Mouse (Mus musculus) kidney, postnatal 0 days (tissue): Measurements from ENCODE around the gene Akt1s1. TPM values are rescaled to one million over a fixed set of nuclear protein-coding genes. Genes with fewer than 3 reads are reported as not detected.

Experiments
- ATAC-seq: fragments of 200-750 bp; cut with Nextera tagmentation; replicated peaks from 2 replicates; pipeline ENCODE4 v1.8.0; 2017; ENCODE audit warnings: low read depth, moderate number of reproducible peaks, moderate TSS enrichment, moderate library complexity; ENCODE audit not compliant: low FRiP score
- DNase-seq: peaks from one replicate; pipeline ENCODE4 v3.0.0-alpha.2; 2016; ENCODE audit warnings: low spot score
- H3K27ac ChIP-seq: fragments of 300-500 bp; sonication (generic); 2 replicates; pipeline ENCODE4 v1.5.1; 2014; ENCODE audit warnings: mild to moderate bottlenecking
- H3K27me3 ChIP-seq: fragments of 300-500 bp; sonication (generic); 2 replicates; pipeline ENCODE4 v1.6.1; 2014; ENCODE audit warnings: low read length, mixed read lengths; ENCODE audit not compliant: insufficient read depth
- H3K36me3 ChIP-seq: fragments of 300-500 bp; sonication (generic); 2 replicates; pipeline ENCODE4 v1.6.1; 2014; ENCODE audit warnings: low read length, mixed read lengths; ENCODE audit not compliant: insufficient read depth
- H3K4me1 ChIP-seq: fragments of 300-500 bp; sonication (generic); replicated peaks from 2 replicates; pipeline ENCODE4 v1.6.1; 2014; ENCODE audit warnings: antibody characterized with exemption, low read length, mixed read lengths; ENCODE audit not compliant: insufficient read depth
- H3K4me2 ChIP-seq: fragments of 300-500 bp; sonication (generic); 2 replicates; pipeline ENCODE4 v1.6.1; 2014; ENCODE audit warnings: mild to moderate bottlenecking, low read length, moderate library complexity, mixed read lengths
- H3K4me3 ChIP-seq: fragments of 300-500 bp; sonication (generic); replicated peaks from 2 replicates; pipeline ENCODE4 v1.5.1; 2014; ENCODE audit warnings: low read depth, low read length
- H3K9ac ChIP-seq: fragments of 300-500 bp; sonication (generic); 2 replicates; pipeline ENCODE4 v1.6.1; 2014; ENCODE audit warnings: low read depth, low read length
- H3K9me3 ChIP-seq: fragments of 300-500 bp; sonication (generic); replicated peaks from 2 replicates; pipeline ENCODE4 v1.6.1; 2016; ENCODE audit warnings: low read length, inconsistent platforms, mixed read lengths
- CTCF ChIP-seq: IDR thresholded peaks from 2 replicates; pipeline ENCODE4 v1.5.1; 2016; ENCODE audit warnings: antibody characterized with exemption, low read depth, mild to moderate bottlenecking, moderate library complexity
- WGBS: fragments of 180-500 bp; shearing (Covaris S2); extraction: QIAGEN DNeasy Blood & Tissue Kit; methylation state at CpG from one replicate; pipeline ENCODE4 v1.1.7; 2014; 5-methylcytosine and 5-hydroxymethylcytosine counted together
- polyA plus RNA-seq: library from polyadenylated mRNA; unstranded; fragments of >200 nt; fragmentation: Nextera tagmentation; extraction: Ambion mirVana; gene quantifications from 2 replicates; pipeline ENCODE4 v1.2.1, GENCODE M21; 2015

The Akt1s1 gene
- polyA plus RNA-seq, 1 experiment from 2014 or later, result 111 TPM

DNA sequence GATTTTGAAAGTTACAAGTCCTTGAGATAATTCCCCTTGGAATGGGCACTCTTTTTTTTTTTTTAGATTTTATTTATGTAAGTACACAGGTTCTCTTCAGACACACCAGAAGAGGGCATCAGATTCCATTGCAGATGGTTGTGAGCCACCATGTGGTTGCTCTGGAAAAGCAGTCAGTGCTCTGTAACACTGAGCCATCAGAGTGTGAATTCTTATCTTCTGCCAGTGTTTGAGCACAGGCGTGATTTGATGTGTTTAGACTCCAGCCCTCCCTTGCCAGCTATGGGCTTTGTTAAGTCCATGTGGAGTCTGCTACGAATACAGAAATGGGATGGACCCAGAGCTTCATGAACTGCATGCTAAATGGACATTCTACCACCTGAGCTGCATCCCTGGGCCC lies 30.6 kb upstream of the Akt1s1 start:
- TF ChIP-seq CTCF, result peak; percentile 54
- Histone ChIP-seq H3K9me3 (no peaks in the 10 kb centered on the region), H3K36me3 (no peaks in the 10 kb centered on the region), H3K27me3 (no peaks in the 10 kb centered on the region), H3K27ac (no peak overlapping the region), H3K4me1 (peaks cover 23% of the 10 kb centered on the region), H3K9ac (peak overlapping the region; percentile 94), H3K4me2 (peak overlapping the region; percentile 81), H3K4me3 (0 out of 2 replicates have a peak overlapping the region, but pooled peaks have one; percentile 87)
- WGBS, result 26% methylated on average over 2 of the region's 2 CpGs
- DNase-seq, result no peak
- ATAC-seq, result no peak

- Histone ChIP-seq H3K36me3 (no peaks in the 10 kb centered on the region), H3K4me3 (peak overlapping the region; percentile 2; the same call in 1 of the 2 replicates), H3K4me2 (peak overlapping the region; percentile 81), H3K27ac (0 out of 2 replicates have a peak overlapping the region, but pooled peaks have one; percentile 10), H3K27me3 (no peaks in the 10 kb centered on the region), H3K9ac (peak overlapping the region; percentile 38; the same call in 1 of the 2 replicates), H3K9me3 (no peaks in the 10 kb centered on the region), H3K4me1 (peaks cover 23% of the 10 kb centered on the region)
- no peak for ATAC-seq
- WGBS, result 29% methylated on average over 6 of the region's 6 CpGs
- TF ChIP-seq CTCF, result no peak
- DNase-seq, result peak; percentile 16
Observed at GRCm38 (mm10) chr7:44818751-44819235, 30.0 kb upstream of the Akt1s1 start.

- Histone ChIP-seq H3K27me3 (no peaks in the 10 kb centered on the region), H3K27ac (0 out of 2 replicates have a peak overlapping the region, but pooled peaks have one; percentile 10), H3K9me3 (no peaks in the 10 kb centered on the region), H3K4me1 (peaks cover 23% of the 10 kb centered on the region), H3K4me3 (no peak overlapping the region; the same call in 1 of the 2 replicates), H3K9ac (peak overlapping the region; percentile 38; the same call in 1 of the 2 replicates), H3K36me3 (no peaks in the 10 kb centered on the region), H3K4me2 (peak overlapping the region; percentile 81)
- TF ChIP-seq CTCF, result no peak
- no peak for ATAC-seq
- no peak for DNase-seq
- WGBS, result 86% methylated on average over 2 of the region's 2 CpGs
Observed at GRCm38 (mm10) chr7:44819391-44819790, 29.4 kb upstream of the Akt1s1 start.

GRCm38 (mm10) chr7:44819863-44820262 lies 28.9 kb upstream of the Akt1s1 start:
- H3K27ac ChIP-seq, result no peak overlapping the region
- no peaks in the 10 kb centered on the region for H3K27me3 ChIP-seq
- ATAC-seq (no peak), DNase-seq (no peak)
- no peak overlapping the region for H3K4me3 ChIP-seq
- 42% methylated on average over 5 of the region's 5 CpGs for whole genome bisulfite sequencing
- H3K9ac ChIP-seq, result 0 out of 2 replicates have a peak overlapping the region, but pooled peaks have one; percentile 38
- H3K4me1 ChIP-seq, result peaks cover 23% of the 10 kb centered on the region
- no peaks in the 10 kb centered on the region for H3K9me3 ChIP-seq
- no peak overlapping the region for H3K4me2 ChIP-seq
- no peak for TF ChIP-seq CTCF
- no peaks in the 10 kb centered on the region for H3K36me3 ChIP-seq

DNA sequence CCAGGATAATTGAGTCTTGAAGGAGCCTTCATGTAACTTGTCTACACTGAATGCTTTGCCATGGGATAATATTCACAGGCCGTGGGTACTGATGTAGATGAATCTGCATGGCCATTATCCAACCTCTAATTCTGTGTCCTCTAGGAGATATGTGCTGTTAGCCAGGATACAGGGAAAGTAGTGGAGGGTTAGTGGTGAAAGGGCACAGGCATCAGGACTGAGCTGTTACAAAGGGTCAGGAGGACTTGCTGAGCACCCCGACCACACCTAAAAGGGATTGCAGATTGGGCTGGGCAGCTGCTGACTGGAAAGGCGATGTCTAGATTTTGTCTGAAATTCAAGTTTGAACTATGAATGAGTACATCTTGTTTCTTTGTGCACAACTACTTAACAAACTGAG lies 28.3 kb upstream of the Akt1s1 start:
- Histone ChIP-seq H3K36me3 (no peaks in the 10 kb centered on the region), H3K4me1 (peaks cover 23% of the 10 kb centered on the region), H3K9ac (no peak overlapping the region), H3K27ac (no peak overlapping the region), H3K27me3 (no peaks in the 10 kb centered on the region), H3K9me3 (no peaks in the 10 kb centered on the region), H3K4me2 (no peak overlapping the region), H3K4me3 (no peak overlapping the region)
- no peak for TF ChIP-seq CTCF
- WGBS, result 81% methylated on average over 3 of the region's 3 CpGs
- DNase-seq (no peak), ATAC-seq (no peak)

GRCm38 (mm10) chr7:44821666-44822448 lies 26.9 kb upstream of the Akt1s1 start:
- no peaks in the 10 kb centered on the region for H3K27me3 ChIP-seq
- WGBS, result 80% methylated on average over 7 of the region's 7 CpGs

More at GRCm38 (mm10) chr7:44821666-44822448, 26.9 kb upstream of the Akt1s1 start:
- H3K9me3 ChIP-seq, result no peaks in the 10 kb centered on the region
- TF ChIP-seq CTCF, result peak; percentile 14; the same call in 1 of the 2 replicates
- H3K4me1 ChIP-seq, result peaks cover 23% of the 10 kb centered on the region
- no peak overlapping the region for H3K9ac ChIP-seq
- no peak for DNase-seq
- H3K36me3 ChIP-seq, result no peaks in the 10 kb centered on the region
- no peak overlapping the region for H3K27ac ChIP-seq
- H3K4me2 ChIP-seq, result no peak overlapping the region
- no peak for ATAC-seq
- no peak overlapping the region for H3K4me3 ChIP-seq
